32 mouse cellular contexts compared by ENCODE assay signal in genomic region chr4:133195014-133195413, GRCm38 (mm10). TPM values are rescaled to one million over a fixed set of nuclear protein-coding genes. Genes with fewer than 3 reads are reported as not detected.
"Had no signal": no experiment of that assay in that cellular context is flagged by ENCODE, and none has a peak within 500 bp of the region (broad histone marks: within the 10 kb centered on the region; RNA-seq: fewer than 3 reads in every experiment).

No protein-coding gene starts in this region.

- DNase-seq: left cerebral cortex, postnatal 4 days; liver; liver, embryonic 13.5 days; liver, postnatal 0 days; lung, adult 18-20 months; lung, adult 2 months; lung, embryonic 14.5 days; lung, postnatal 10 days; lung, postnatal 14 days; lung, postnatal 36 days; lung, postnatal 4 days; midbrain, embryonic 14.5 days had no signal

- H3K27me3 ChIP-seq: limb, embryonic 12.5 days; limb, embryonic 13.5 days; limb, embryonic 15.5 days; liver, embryonic 12.5 days; liver, embryonic 13.5 days; liver, embryonic 15.5 days; lung, embryonic 15.5 days; megakaryocyte, embryonic 14.5 days; midbrain, embryonic 12.5 days; midbrain, embryonic 13.5 days; midbrain, embryonic 15.5 days had no signal

- H3K27ac ChIP-seq: left cerebral cortex, adult 2 months; limb, embryonic 10.5 days; limb, embryonic 13.5 days; limb, embryonic 15.5 days; liver, embryonic 12.5 days; liver, embryonic 13.5 days; liver, embryonic 14.5 days; liver, embryonic 15.5 days; lung, embryonic 15.5 days; macrophage; midbrain, embryonic 12.5 days; midbrain, embryonic 13.5 days; midbrain, embryonic 15.5 days had no signal

- ATAC-seq: liver, embryonic 12.5 days; liver, postnatal 0 days; lung, postnatal 0 days; midbrain, embryonic 13.5 days; midbrain, embryonic 15.5 days; midbrain, embryonic 16.5 days had no signal

- H3K4me2 ChIP-seq: limb, embryonic 12.5 days; limb, embryonic 13.5 days; limb, embryonic 15.5 days; liver, embryonic 11.5 days; liver, embryonic 12.5 days; liver, embryonic 13.5 days; liver, embryonic 15.5 days; lung, embryonic 14.5 days; lung, embryonic 15.5 days; midbrain, embryonic 11.5 days; midbrain, embryonic 12.5 days; midbrain, embryonic 13.5 days; midbrain, embryonic 15.5 days had no signal

- H3K9ac ChIP-seq: limb, embryonic 12.5 days; limb, embryonic 13.5 days; limb, embryonic 15.5 days; liver, embryonic 12.5 days; liver, embryonic 13.5 days; liver, embryonic 14.5 days; liver, embryonic 15.5 days; liver, postnatal 0 days; lung, embryonic 14.5 days; lung, embryonic 15.5 days; midbrain, embryonic 12.5 days; midbrain, embryonic 13.5 days; midbrain, embryonic 15.5 days had no signal

- H3K4me3 ChIP-seq: left cerebral cortex, adult 2 months; limb, embryonic 10.5 days; limb, embryonic 12.5 days; limb, embryonic 13.5 days; limb, embryonic 15.5 days; liver, embryonic 12.5 days; liver, embryonic 13.5 days; liver, embryonic 15.5 days; lung, embryonic 15.5 days; megakaryocyte, embryonic 14.5 days; midbrain, embryonic 12.5 days; midbrain, embryonic 13.5 days; midbrain, embryonic 15.5 days had no signal

- H3K9me3 ChIP-seq: limb, embryonic 10.5 days; limb, embryonic 12.5 days; limb, embryonic 13.5 days; limb, embryonic 15.5 days; liver, embryonic 12.5 days; liver, embryonic 13.5 days; liver, embryonic 15.5 days; lung, embryonic 15.5 days; megakaryocyte, embryonic 14.5 days; midbrain, embryonic 12.5 days; midbrain, embryonic 13.5 days; midbrain, embryonic 15.5 days had no signal

RNA-seq across cellular contexts. Expression of gene Cd164l2, which starts 16.9 kb away (rescaled TPM):
- polyA plus RNA-seq: liver, adult 2 months; liver, embryonic 15.5 days; macrophage had no signal

RNA-seq across cellular contexts. Expression of gene Gpr3, which starts 17.3 kb away (rescaled TPM):
- polyA plus RNA-seq: limb, embryonic 15.5 days; liver, adult 2 months; liver, embryonic 11.5 days; liver, embryonic 12.5 days; liver, embryonic 13.5 days; liver, embryonic 14.5 days; liver, embryonic 15.5 days; liver, embryonic 16.5 days; liver, postnatal 0 days; lung, embryonic 14.5 days; lung, postnatal 0 days; macrophage had no signal
